Mouse (Mus musculus) layer of hippocampus, postnatal 10 days (tissue): ENCODE results near the gene Acot5. TPM values are rescaled to one million over a fixed set of nuclear protein-coding genes. Genes with fewer than 3 reads are reported as not detected.
A peak's percentile ranks its signal among the peaks of the same experiment; 100 is the strongest.

Experiments used
- DNase-seq, 2 experiments: peaks; one replicate each; pipeline ENCODE4 v3.0.0; 2021; ENCODE audit warnings: low spot score in 2 of 2
- total RNA-seq, 2 experiments: library from RNA; stranded (reverse); gene quantifications; 2 replicates each; pipeline ENCODE4 v1.2.3; 2021

Gene Acot5
- total RNA-seq, 2 experiments from 2014 or later, result 4.0 to 4.7 TPM

DNA sequence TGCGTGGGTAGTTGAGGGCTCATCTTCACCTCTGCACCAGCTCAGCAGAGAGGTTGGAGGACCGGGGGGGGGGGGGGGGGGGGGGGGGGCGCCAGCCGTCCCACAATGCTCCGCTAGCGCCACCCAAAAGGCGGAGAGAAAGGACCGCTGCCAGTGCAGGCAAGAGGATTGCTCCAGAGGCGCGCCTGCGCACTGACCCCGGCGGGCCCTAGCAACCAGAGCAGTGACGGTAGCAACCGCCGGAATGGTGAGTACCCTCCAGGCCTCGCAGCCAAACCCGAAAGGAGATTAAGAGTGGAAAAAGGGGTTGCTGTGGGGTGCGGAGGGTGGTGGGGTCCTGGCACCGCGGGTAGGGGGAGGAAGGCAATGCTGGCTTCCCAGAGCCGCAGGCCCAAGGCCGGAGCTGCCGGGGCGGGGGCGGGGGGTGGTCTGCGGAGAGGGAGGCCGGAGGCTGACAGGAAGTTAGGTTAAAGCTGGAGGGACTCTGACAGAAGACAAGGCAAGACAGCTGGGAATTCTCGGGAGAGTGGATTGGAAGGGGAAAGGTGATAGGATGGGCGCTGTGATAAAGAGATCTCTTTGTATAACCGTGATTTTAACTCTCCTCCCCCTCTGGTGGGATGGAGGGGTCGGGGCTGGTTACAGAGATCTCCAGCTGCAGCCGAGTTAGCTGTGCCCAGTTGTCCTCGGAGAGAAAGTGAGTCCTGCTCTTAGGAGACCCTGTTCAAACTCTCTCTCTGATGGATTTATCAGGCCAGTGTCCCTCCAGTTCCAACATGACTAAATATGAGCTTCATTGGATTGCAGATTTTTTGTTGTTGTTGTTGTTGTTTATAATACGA is 45.2 kb downstream of the Acot5 start, which contains the start of gene Dnal1:
Dnal1 (plus strand) TSS at position 214 of the 842 bp plus-strand sequence.
- peak; percentile 86 to 89 for DNase-seq

DNA sequence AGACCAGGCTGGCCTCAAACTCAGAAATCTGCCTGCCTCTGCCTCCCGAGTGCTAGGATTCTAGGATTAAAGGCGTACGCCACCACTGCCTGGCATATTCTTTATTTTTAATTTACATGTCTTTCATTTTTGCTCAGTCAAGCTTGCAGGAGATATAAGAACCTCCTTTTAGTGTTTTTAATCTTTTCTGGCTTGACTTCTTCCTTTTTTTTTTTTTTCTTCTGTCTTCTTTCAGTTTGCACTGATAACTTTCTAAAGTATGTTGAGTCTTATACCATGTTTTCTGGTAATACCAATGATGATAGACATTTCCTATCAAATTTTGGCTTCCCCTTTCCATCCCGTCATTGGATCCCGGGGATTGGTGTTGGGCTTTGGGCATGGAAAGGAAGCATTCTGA is 50.5 kb downstream of the Acot5 start:
- DNase-seq, result no peak

Other genes with a start within 250 kb of the Acot5 start
- 10 to 100 TPM; 21.4 to 23.6 TPM for gene Numb, start 147.4 kb upstream of the Acot5 start, total RNA-seq
- gene Riox1, start 118.7 kb upstream of the Acot5 start, total RNA-seq, result 10 to 100 TPM; 14.3 to 16.4 TPM
- gene Heatr4, start 84.5 kb upstream of the Acot5 start, total RNA-seq, result under 1 TPM in 1 of 2 experiments, not detected in 1; 0.18 TPM
- 10 to 100 TPM; 12.4 to 13.1 TPM for gene Acot2, start 81.5 kb upstream of the Acot5 start, total RNA-seq
- gene Acot1, start 59.8 kb upstream of the Acot5 start, total RNA-seq, result 10 to 100 TPM; 29.1 to 33.3 TPM
- 1 to 10 TPM; 2.0 to 2.3 TPM for gene Acot4, start 30.9 kb upstream of the Acot5 start, total RNA-seq
- gene Gm49366, start 30.4 kb upstream of the Acot5 start, total RNA-seq, result 1 to 10 TPM in 1 of 2 experiments, not detected in 1; 3.4 TPM
- gene Acot3, start 17.2 kb upstream of the Acot5 start, total RNA-seq, result 1 to 10 TPM; 1.2 to 1.4 TPM
- gene Acot6, start 31.3 kb downstream of the Acot5 start, total RNA-seq, result 1 to 10 TPM; 3.7 to 4.3 TPM
- gene Dnal1, start 45.0 kb downstream of the Acot5 start, total RNA-seq, result 10 to 100 TPM; 80.0 to 82.5 TPM
- 1 to 10 TPM; 5.9 to 6.6 TPM for gene Pnma1, start 79.2 kb downstream of the Acot5 start, total RNA-seq
- gene Elmsan1, start 149.6 kb downstream of the Acot5 start, total RNA-seq, result 10 to 100 TPM; 13.3 to 13.5 TPM
- 10 to 100 TPM; 29.1 to 34.5 TPM for gene Ptgr2, start 215.9 kb downstream of the Acot5 start, total RNA-seq
- gene Zfp410, start 247.5 kb downstream of the Acot5 start, total RNA-seq, result 10 to 100 TPM; 35.7 to 41.9 TPM